Mouse (Mus musculus) small intestine, adult 2 months (tissue): ENCODE results near the gene Armc10. TPM values are rescaled to one million over a fixed set of nuclear protein-coding genes. Genes with fewer than 3 reads are reported as not detected.

Experiments used
- H3K27ac ChIP-seq: fragments of 200-500 bp; 2 replicates; pipeline ENCODE4 v1.5.1; 2012; ENCODE audit warnings: low read depth, low read length, control low read depth, inconsistent platforms; ENCODE audit not compliant: insufficient read depth
- H3K27me3 ChIP-seq: fragments of 200-500 bp; 2 replicates; pipeline ENCODE4 v1.6.1; 2012; ENCODE audit warnings: mild to moderate bottlenecking, moderate library complexity, low read length, inconsistent platforms; ENCODE audit not compliant: control insufficient read depth, insufficient read depth
- H3K36me3 ChIP-seq: fragments of 200-500 bp; 2 replicates; pipeline ENCODE4 v1.6.1; 2012; ENCODE audit warnings: mild to moderate bottlenecking, low read length, control low read depth, inconsistent platforms; ENCODE audit not compliant: control insufficient read depth, insufficient read depth
- H3K4me1 ChIP-seq: fragments of 200-500 bp; 2 replicates; pipeline ENCODE4 v1.6.1; 2012; ENCODE audit warnings: low read length, inconsistent platforms, mixed read lengths; ENCODE audit not compliant: control insufficient read depth, insufficient read depth, insufficient read length
- H3K4me3 ChIP-seq: fragments of 200-500 bp; 2 replicates; pipeline ENCODE4 v1.5.1; 2012; ENCODE audit warnings: low read depth, mild to moderate bottlenecking, control low read depth, inconsistent platforms, low read length, moderate library complexity
- CTCF ChIP-seq: fragments of 200-500 bp; IDR thresholded peaks from 2 replicates; pipeline ENCODE4 v1.5.1; 2012; ENCODE audit warnings: low read depth, mild to moderate bottlenecking, control low read depth, inconsistent platforms, low read length, moderate library complexity, mixed read lengths; ENCODE audit not compliant: insufficient replicate concordance, insufficient read length; ENCODE audit errors: extremely low read depth
- POLR2A ChIP-seq: fragments of 200-500 bp; IDR thresholded peaks from 2 replicates; pipeline ENCODE4 v1.6.1; 2012; ENCODE audit warnings: low read depth, mild to moderate bottlenecking, control low read depth, inconsistent platforms, low read length, moderate library complexity
- WGBS: fragments of 180-500 bp; shearing (Covaris S2); methylation state at CpG from one replicate; pipeline ENCODE4 v1.1.7; 2018; 5-methylcytosine and 5-hydroxymethylcytosine counted together
- polyA plus RNA-seq: library from polyadenylated mRNA; depleted of rRNA; stranded (reverse); fragments of >200 nt; gene quantifications from 2 replicates; pipeline ENCODE4 v1.2.3, GENCODE M21; 2012

Gene Armc10
- polyA plus RNA-seq, 1 experiment = 31.8 TPM

DNA sequence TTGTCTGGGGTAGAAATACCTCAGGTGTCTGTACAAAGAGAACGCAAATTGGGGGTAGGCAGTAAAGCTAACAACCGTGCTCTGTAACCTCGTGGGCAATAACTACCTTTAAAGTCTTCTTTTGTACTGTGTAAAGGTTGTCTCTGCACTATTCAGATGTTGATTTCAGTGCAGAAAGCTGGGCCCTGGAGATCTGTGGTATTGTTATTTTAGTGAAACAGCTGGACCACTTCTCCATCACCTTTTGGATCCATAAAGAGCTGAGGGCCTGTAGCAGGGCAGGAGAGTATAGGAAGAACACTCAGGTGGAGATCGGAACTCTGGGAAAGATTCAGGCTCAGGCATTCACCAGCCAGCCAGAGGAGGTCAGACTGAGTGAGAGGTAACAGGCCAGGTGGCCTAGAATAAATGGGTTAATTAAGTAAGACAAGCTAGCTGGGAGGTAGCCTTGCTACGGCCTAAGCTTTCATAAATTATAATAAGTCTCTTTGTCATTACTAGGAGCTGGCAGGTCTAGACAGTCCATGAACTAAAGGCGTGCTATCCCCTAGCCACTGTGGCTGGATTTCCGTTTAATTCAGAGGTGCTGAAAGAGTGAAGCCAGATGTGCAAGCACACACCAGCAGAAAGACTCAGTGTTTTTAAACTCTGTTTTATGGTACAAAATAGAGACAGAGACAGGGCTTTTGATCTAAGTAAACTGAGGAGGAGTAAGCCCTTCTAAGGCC lies 6.4 kb downstream of the Armc10 start:
- peaks cover 48% of the 10 kb centered on the region for H3K36me3 ChIP-seq
- H3K4me3 ChIP-seq = no peak overlapping the region
- no peaks in the 10 kb centered on the region for H3K27me3 ChIP-seq
- TF ChIP-seq POLR2A = no peak
- no peak for TF ChIP-seq CTCF
- H3K27ac ChIP-seq = no peak overlapping the region
- no peaks in the 10 kb centered on the region for H3K4me1 ChIP-seq
- WGBS = 90% methylated on average over 7 of the region's 7 CpGs

DNA sequence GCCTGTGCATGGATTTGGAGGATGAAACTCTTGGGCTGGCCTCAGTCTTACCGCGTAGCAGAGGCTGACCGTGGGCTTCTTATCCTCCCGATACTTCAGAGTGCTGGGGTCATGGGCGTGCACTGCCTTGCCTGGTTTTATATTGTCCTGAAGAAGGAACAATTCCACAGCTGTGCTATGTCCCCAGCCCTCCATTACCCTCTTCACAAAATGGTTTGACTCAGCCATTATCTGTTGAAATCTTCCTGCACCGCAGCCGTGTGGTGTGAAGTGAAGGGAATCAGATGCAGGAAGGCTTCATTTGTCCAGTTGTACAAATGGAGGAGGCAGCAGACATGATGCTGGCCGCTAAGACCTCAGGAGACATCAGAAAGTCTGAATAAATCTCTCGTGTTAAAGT lies 11.3 kb downstream of the Armc10 start:
- 86% methylated on average over 9 of the region's 9 CpGs for WGBS
- H3K27ac ChIP-seq = no peak overlapping the region
- no peaks in the 10 kb centered on the region for H3K4me1 ChIP-seq
- TF ChIP-seq POLR2A (no peak), CTCF (no peak)
- H3K4me3 ChIP-seq = no peak overlapping the region
- peaks cover 31% of the 10 kb centered on the region for H3K36me3 ChIP-seq
- no peaks in the 10 kb centered on the region for H3K27me3 ChIP-seq

DNA sequence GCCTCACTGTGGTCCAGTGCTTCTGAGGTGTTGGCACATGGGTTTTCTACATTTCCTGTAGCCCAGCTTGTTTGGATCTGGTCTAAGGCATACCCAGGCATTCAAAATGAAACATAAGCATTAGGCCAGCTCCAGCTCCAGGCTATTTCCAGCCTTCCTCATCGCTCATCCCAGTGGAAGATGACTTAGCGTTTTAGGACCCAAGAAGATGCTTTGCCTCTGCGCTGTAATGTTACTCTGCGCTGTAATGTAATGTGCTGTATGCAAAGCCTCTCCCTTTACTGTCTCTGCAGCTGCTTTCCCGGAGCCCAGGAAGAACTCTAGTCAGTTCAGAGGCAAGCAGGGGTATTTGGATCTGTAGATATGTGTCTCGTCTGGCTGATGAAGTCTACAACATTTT lies 12.4 kb downstream of the Armc10 start:
- Histone ChIP-seq H3K4me1 (no peaks in the 10 kb centered on the region), H3K27ac (no peak overlapping the region), H3K4me3 (no peak overlapping the region), H3K27me3 (no peaks in the 10 kb centered on the region), H3K36me3 (peaks cover 21% of the 10 kb centered on the region; the same call in 1 of the 2 replicates)
- TF ChIP-seq CTCF (no peak), POLR2A (no peak)
- 92% methylated on average over 6 of the region's 6 CpGs for WGBS

DNA sequence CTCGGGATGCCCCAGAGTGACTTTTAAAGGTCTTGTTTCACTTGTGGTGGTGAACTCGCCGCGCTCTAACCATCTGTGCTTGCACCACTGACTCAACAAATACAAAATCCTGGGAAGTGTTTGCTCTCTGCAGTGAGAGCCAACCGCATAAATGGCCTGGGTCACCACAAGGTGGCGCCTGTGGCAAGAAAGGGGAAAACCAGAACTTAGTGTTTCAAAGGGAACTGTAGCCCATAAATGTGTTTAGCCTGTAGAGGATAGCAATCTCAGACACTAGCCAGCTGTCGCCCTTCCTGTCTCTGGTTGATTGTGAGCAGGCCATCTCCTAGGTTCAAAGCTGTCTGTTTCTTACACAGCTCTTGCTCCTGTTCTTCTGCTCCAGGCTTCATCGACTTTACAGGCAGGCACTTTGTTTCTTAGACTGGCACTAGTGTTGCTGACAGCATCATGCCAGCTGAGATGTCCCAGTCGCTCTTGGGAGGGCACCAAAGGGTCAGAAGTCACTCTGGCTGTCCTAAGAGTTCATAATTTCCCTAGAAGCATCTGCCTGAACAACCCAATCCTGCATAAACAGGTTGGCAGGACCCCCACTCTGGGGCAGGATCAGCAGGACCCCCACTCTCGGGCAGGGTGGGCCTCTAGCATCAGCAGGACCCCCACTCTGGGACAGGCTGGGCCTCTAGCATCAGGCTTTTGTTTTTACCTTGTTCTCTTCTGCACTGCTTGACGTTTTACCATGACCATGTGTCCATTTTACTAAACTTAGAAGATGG lies 13.2 kb downstream of the Armc10 start:
- Histone ChIP-seq H3K27ac (no peak overlapping the region), H3K27me3 (no peaks in the 10 kb centered on the region), H3K36me3 (peaks cover 16% of the 10 kb centered on the region), H3K4me1 (no peaks in the 10 kb centered on the region), H3K4me3 (no peak overlapping the region)
- 35% methylated on average over 11 of the region's 11 CpGs for WGBS
- TF ChIP-seq CTCF (peak; percentile 92; the same call in 1 of the 2 replicates), POLR2A (no peak)

DNA sequence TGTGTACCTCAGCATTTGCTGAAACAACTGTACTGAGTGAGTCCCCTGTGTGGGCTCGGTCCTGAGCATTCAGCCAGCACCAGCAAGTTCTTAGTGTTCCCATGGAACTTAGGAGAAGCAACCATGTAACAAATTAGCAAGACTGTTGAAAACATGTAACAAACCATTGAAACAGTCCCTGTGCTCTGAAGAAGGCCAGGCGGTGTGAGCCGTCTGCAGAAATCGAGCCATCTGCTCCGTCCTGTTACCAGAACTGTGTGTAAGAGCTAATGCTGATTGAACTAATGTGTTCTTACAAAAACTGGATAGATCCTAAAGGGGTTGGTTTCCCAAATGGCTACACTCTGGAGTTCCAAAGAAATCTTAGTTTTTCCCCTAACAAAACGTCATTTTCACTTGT lies 15.2 kb downstream of the Armc10 start:
- Histone ChIP-seq H3K27me3 (no peaks in the 10 kb centered on the region), H3K27ac (no peak overlapping the region), H3K36me3 (peaks cover 13% of the 10 kb centered on the region), H3K4me1 (no peaks in the 10 kb centered on the region), H3K4me3 (no peak overlapping the region)
- TF ChIP-seq CTCF (no peak), POLR2A (no peak)
- whole genome bisulfite sequencing = 84% methylated on average over 6 of the region's 6 CpGs

DNA sequence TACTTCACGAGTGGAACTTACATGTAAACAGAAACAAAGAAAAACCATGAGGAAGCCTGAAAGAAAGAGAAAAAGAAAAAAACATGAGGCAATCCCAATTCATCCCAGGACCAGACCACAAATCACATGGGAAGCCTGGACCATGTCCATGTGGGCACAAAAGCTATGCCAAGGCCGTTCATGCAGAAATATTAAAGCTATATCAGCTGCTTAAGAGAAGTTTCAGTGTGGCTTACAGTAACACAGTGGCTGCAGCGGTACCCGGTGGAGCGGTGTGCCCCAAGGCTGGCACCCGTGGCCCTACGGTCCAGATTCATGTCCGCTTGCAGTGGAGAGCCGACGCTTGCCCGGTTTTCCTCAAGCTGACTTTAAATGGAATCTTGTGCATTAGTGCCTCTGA lies 17.5 kb downstream of the Armc10 start:
- Histone ChIP-seq H3K4me1 (no peaks in the 10 kb centered on the region), H3K27ac (no peak overlapping the region), H3K4me3 (no peak overlapping the region), H3K36me3 (peaks cover 13% of the 10 kb centered on the region), H3K27me3 (no peaks in the 10 kb centered on the region)
- WGBS = 92% methylated on average over 11 of the region's 11 CpGs
- TF ChIP-seq CTCF (no peak), POLR2A (no peak)
